Mouse (Mus musculus): Measurements from ENCODE around the gene Klhl4.

Klhl4 gene

GRCm38 (mm10) chrX:114473782-114474731 lies at the start of gene Klhl4:
Gene Klhl4 (plus strand): TSS chrX:114474333.
- peak; percentile 39 for DNase-seq (ENCODE audit: low read depth, low spot score)

- no peak for DNase-seq (ENCODE audit: low read depth, low spot score)
These were observed 10.0 kb downstream of the Klhl4 start for GRCm38 (mm10) chrX:114484153-114484552.

- no peak for DNase-seq (ENCODE audit: low read depth, low spot score)
These were observed 12.6 kb downstream of the Klhl4 start for GRCm38 (mm10) chrX:114486691-114487090.

- DNase-seq (ENCODE audit: low read depth, low spot score): peak; percentile 3
These were observed 84.0 kb downstream of the Klhl4 start for GRCm38 (mm10) chrX:114558141-114558540.

GRCm38 (mm10) chrX:114582311-114582710 lies 108.2 kb downstream of the Klhl4 start:
- no peak for DNase-seq (ENCODE audit: low read depth, low spot score)
